Mouse (Mus musculus): ENCODE data around the gene Gm17660.

DNA sequence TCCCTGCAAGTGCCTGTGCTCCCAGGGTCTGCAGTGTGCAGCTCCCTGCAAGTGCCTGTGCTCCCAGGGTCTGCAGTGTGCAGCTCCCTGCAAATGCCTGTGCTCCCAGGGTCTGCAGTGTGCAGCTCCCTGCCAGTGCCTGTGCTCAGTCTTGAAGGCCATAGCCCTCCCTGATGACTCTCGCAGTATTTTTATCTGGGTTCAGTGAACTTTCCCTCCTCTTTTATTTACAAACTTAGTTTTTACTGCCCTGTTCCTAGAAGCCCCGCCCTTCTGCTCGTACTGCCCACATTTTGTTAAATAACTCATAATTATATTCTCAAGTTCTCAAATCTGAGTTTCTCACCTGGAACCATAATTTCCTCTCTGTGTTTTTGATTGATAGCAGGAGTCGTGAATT is 25.8 kb upstream of the Gm17660 start:
- TF ChIP-seq USF2 (IDR thresholded peaks at IDR 0.05; ENCODE audit: borderline replicate concordance in 1 of 2, insufficient read depth in 1 of 2, low read depth in 1 of 2, low read length in 2 of 2), result no peak
- TF ChIP-seq ZKSCAN1 (IDR thresholded peaks at IDR 0.05; ENCODE audit: low read depth, low read length), result no peak
- no peak for TF ChIP-seq BHLHE40 (IDR thresholded peaks at IDR 0.05; ENCODE audit: borderline replicate concordance, low read depth, low read length)
- no peak for TF ChIP-seq SMC3 (IDR thresholded peaks at IDR 0.05; ENCODE audit: low read depth, low read length)
- TF ChIP-seq MYC (IDR thresholded peaks at IDR 0.05; ENCODE audit: low read depth, low read length), result no peak
- no peak for TF ChIP-seq CHD2 (IDR thresholded peaks at IDR 0.05; ENCODE audit: low read length)
- TF ChIP-seq ZC3H11A (IDR thresholded peaks at IDR 0.05; ENCODE audit: low read depth, low read length), result no peak
- TF ChIP-seq POLR2A (IDR thresholded peaks at IDR 0.05; ENCODE audit: control insufficient read depth in 1 of 2, insufficient read depth in 1 of 2, low read depth in 1 of 2, low read length in 2 of 2, poor library complexity in 1 of 2), result no peak
- no peak for TF ChIP-seq CTCF (IDR thresholded peaks at IDR 0.05 in 2 of 3, conservative IDR thresholded peaks at IDR 0.05 in 1 of 3; ENCODE audit: control insufficient read depth in 1 of 3, insufficient read depth in 1 of 3, low read depth in 2 of 3, low read length in 3 of 3, poor library complexity in 1 of 3, severe bottlenecking in 1 of 3)
- TF ChIP-seq MAX (IDR thresholded peaks at IDR 0.05; ENCODE audit: low read length), result no peak
- no peak for TF ChIP-seq SIN3A (IDR thresholded peaks at IDR 0.05; ENCODE audit: low read length)
- TF ChIP-seq TBP (IDR thresholded peaks at IDR 0.05; ENCODE audit: low read depth, low read length), result no peak
- no peak for TF ChIP-seq EP300 (IDR thresholded peaks at IDR 0.05; ENCODE audit: low read depth in 1 of 2, low read length in 2 of 2)
